Mouse (Mus musculus): ENCODE results near the gene Zfyve27. TPM values are rescaled to one million over a fixed set of nuclear protein-coding genes. Genes with fewer than 3 reads are reported as not detected.

Gene Zfyve27
- polyA plus RNA-seq, 1 experiment from 2014 or later: 22.4 TPM

DNA sequence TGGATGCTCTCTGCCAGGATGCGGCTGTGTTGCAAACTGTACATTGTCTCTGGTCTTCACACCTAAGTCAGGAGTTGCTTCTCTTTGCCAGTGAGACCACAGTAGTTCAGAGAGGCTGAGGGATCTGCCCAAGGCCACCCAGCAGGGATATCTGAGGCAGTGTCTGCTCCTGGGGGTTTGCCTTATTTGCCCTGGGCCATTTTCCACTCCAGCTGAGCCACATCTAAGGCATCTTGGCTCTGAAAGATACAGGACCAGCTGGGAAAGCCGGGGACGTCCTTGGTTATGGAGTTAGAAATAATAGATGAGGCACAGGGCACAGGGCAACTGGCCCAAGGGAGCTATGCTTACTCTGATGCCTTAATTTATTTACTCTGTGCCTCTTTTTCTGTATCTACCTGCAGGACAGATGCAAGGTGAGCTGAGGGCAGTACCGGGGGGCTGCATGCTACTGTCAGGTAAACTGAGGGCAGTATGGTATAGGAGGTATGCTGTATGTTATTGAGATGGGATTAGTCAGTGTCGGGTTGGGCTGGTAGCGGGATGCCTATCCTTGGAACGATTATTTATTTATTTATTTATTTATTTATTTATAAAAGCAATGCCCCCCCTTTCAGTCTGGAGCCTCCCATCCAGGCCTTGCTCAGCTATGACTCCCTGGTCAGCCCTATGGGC lies 53.1 kb downstream of the Zfyve27 start:
- Histone ChIP-seq H3K4me3 (ENCODE audit: low read depth, low read length) (no peak overlapping the region), H3K27ac (ENCODE audit: low read depth, low read length) (no peak overlapping the region), H3K36me3 (ENCODE audit: control insufficient read depth, insufficient read depth, low read length) (no peaks in the 10 kb centered on the region), H3K4me2 (ENCODE audit: low read depth, low read length, severe bottlenecking) (no peak overlapping the region), H3K9ac (ENCODE audit: low read length) (no peak overlapping the region), H3K27me3 (ENCODE audit: control insufficient read depth, insufficient read depth, low read length) (no peaks in the 10 kb centered on the region), H3K9me3 (ENCODE audit: control insufficient read depth, low read length) (no peaks in the 10 kb centered on the region; the same call in 1 of the 2 replicates), H3K4me1 (replicated peaks; ENCODE audit: control insufficient read depth, insufficient read depth, low read length) (no peaks in the 10 kb centered on the region)
- DNase-seq (ENCODE audit: low spot score) (no peak), ATAC-seq (replicated peaks; ENCODE audit: low FRiP score) (no peak)
- 76% methylated on average over 7 of the region's 7 CpGs for WGBS

DNA sequence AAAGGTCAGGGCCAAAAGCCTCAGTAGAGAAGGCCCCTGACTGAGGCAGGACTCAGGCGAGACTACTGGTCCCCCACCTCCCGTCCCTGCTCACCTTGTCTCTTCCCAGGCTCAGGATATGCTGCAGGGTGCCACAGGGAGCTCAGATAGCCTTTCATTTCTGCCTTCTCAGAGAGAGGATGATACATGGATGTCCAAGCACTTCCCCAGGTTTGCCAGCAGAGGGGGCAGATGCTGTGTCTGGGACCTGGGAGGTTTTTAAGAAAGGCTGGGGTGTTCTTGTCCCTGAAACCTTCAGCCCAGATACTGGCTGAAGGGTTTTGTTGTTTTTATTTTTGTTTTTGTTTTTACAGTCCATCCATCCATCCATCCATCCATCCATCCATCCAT lies 53.6 kb downstream of the Zfyve27 start:
- Histone ChIP-seq H3K4me1 (replicated peaks; ENCODE audit: control insufficient read depth, insufficient read depth, low read length) (no peaks in the 10 kb centered on the region), H3K4me3 (ENCODE audit: low read depth, low read length) (no peak overlapping the region), H3K27ac (ENCODE audit: low read depth, low read length) (no peak overlapping the region), H3K9me3 (ENCODE audit: control insufficient read depth, low read length) (no peaks in the 10 kb centered on the region; the same call in 1 of the 2 replicates), H3K9ac (ENCODE audit: low read length) (no peak overlapping the region), H3K4me2 (ENCODE audit: low read depth, low read length, severe bottlenecking) (no peak overlapping the region), H3K36me3 (ENCODE audit: control insufficient read depth, insufficient read depth, low read length) (no peaks in the 10 kb centered on the region), H3K27me3 (ENCODE audit: control insufficient read depth, insufficient read depth, low read length) (no peaks in the 10 kb centered on the region)
- 11% methylated on average over 2 of the region's 2 CpGs for WGBS
- DNase-seq (ENCODE audit: low spot score): peak; percentile 60
- ATAC-seq (replicated peaks; ENCODE audit: low FRiP score): no peak

DNA sequence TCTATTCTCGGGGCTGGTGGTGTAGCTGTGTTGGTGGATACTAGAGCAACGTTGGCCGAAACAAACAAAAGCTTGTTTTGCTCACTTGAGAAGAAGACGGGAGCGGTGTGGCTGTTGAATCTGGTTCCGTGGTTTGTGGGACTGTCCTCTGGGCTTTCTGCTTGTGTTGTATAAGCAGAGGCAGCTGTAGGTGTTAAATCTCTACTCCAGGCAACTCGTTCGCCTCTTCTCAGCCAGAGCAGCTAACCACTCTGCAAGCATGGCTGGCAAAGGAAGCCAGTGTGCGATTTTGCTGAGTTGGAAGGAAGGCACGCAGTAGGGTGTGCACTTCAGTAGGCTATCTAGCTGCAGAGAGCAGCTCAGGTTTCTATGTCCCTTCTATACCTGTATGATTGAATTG lies 62.7 kb downstream of the Zfyve27 start:
- Histone ChIP-seq H3K4me3 (ENCODE audit: low read depth, low read length) (no peak overlapping the region), H3K36me3 (ENCODE audit: control insufficient read depth, insufficient read depth, low read length) (no peaks in the 10 kb centered on the region), H3K4me1 (replicated peaks; ENCODE audit: control insufficient read depth, insufficient read depth, low read length) (no peaks in the 10 kb centered on the region), H3K27ac (ENCODE audit: low read depth, low read length) (no peak overlapping the region), H3K27me3 (ENCODE audit: control insufficient read depth, insufficient read depth, low read length) (no peaks in the 10 kb centered on the region), H3K9ac (ENCODE audit: low read length) (no peak overlapping the region), H3K9me3 (ENCODE audit: control insufficient read depth, low read length) (no peaks in the 10 kb centered on the region), H3K4me2 (ENCODE audit: low read depth, low read length, severe bottlenecking) (no peak overlapping the region)
- WGBS: 87% methylated on average over 10 of the region's 10 CpGs
- ATAC-seq (replicated peaks; ENCODE audit: low FRiP score) (no peak), DNase-seq (ENCODE audit: low spot score) (no peak)

DNA sequence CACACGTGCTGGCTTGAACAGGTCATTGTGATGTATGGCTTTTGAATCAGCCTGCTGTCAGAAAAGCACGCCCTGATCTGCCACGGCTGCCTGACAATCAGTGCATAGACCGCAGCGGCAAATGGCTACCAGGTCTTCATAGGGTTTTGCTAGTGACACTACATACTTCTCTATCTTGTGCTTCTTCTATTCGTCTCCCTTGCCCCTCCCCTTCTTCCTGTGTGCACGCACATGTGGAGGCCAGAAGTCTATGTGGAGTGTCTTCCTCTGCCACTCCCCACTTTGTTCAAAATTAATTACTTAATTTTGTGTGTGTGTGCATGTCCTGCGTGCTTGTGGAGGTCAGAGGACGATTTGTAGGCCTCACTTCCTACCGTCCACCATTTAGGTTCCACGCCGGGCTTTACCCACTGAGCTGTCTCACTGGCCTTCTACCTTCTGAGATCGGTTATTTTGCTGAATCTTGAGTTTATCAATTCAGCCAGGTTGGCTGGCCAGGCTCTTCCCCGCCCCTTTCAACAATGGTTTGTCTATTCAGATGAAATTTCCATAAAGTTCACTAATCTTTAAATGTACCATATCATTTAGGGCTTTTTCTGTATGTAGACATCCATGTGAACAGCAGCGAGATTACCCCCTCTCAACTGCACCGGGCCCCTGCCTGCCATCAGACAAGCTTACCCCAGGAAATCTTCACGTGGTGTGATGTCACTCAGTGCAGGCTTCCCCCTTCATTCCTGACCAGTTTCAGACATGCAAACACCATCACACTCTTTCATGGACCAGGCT lies 65.9 kb downstream of the Zfyve27 start:
- no peak for ATAC-seq (replicated peaks; ENCODE audit: low FRiP score)

DNA sequence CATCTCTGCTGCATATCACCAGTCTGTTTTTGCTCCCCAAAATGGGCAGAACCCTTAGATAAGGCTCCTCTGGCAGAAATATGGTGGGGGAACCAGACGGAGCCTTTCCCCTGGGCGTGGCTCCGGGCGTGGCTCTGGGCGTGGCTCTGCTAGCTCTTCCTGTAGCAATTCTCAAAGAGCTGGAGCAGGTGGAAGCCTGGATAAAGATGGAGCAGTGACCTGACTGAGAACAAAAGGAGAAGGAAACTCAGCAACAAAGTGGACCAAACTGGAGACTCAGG lies 66.5 kb downstream of the Zfyve27 start:
- no peaks in the 10 kb centered on the region for H3K9me3 ChIP-seq (ENCODE audit: control insufficient read depth, low read length)
- H3K36me3 ChIP-seq (ENCODE audit: control insufficient read depth, insufficient read depth, low read length): no peaks in the 10 kb centered on the region
- no peak overlapping the region for H3K27ac ChIP-seq (ENCODE audit: low read depth, low read length)
- no peaks in the 10 kb centered on the region for H3K27me3 ChIP-seq (ENCODE audit: control insufficient read depth, insufficient read depth, low read length)
- H3K4me1 ChIP-seq (replicated peaks; ENCODE audit: control insufficient read depth, insufficient read depth, low read length): no peaks in the 10 kb centered on the region
- H3K9ac ChIP-seq (ENCODE audit: low read length): no peak overlapping the region
- 65% methylated on average over 5 of the region's 5 CpGs for WGBS
- H3K4me3 ChIP-seq (ENCODE audit: low read depth, low read length): no peak overlapping the region
- no peak for DNase-seq (ENCODE audit: low spot score)
- H3K4me2 ChIP-seq (ENCODE audit: low read depth, low read length, severe bottlenecking): no peak overlapping the region
- ATAC-seq (replicated peaks; ENCODE audit: low FRiP score): no peak

More for the DNA sequence above, 65.9 kb downstream of the Zfyve27 start:
- Histone ChIP-seq H3K4me1 (replicated peaks; ENCODE audit: control insufficient read depth, insufficient read depth, low read length) (no peaks in the 10 kb centered on the region), H3K36me3 (ENCODE audit: control insufficient read depth, insufficient read depth, low read length) (no peaks in the 10 kb centered on the region), H3K9me3 (ENCODE audit: control insufficient read depth, low read length) (no peaks in the 10 kb centered on the region), H3K27me3 (ENCODE audit: control insufficient read depth, insufficient read depth, low read length) (no peaks in the 10 kb centered on the region), H3K27ac (ENCODE audit: low read depth, low read length) (no peak overlapping the region), H3K4me3 (ENCODE audit: low read depth, low read length) (no peak overlapping the region), H3K9ac (ENCODE audit: low read length) (no peak overlapping the region), H3K4me2 (ENCODE audit: low read depth, low read length, severe bottlenecking) (no peak overlapping the region)
- WGBS: 85% methylated on average over 17 of the region's 17 CpGs
- no peak for DNase-seq (ENCODE audit: low spot score)

DNA sequence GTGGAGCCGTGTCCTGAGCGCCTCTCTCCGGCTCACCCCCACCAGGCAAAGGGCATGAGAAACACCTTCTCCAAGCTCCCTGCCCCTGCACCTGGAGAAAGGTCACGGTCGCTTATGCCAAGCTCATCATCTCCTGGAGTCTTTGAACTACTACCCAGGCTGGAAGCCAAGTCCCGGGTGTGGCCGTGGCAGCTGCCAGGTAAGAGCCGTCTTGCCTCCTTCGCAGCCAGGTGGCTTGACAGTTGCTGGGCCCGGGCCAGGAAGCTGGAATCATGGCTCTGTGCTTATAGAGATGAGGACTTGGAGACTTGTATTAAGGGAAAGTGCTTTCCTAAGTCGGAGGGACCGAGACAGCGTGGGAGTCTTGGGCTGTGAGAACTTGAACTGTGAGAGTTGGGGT lies 67.2 kb downstream of the Zfyve27 start:
- H3K27me3 ChIP-seq (ENCODE audit: control insufficient read depth, insufficient read depth, low read length): no peaks in the 10 kb centered on the region
- ATAC-seq (replicated peaks; ENCODE audit: low FRiP score): no peak
- H3K4me2 ChIP-seq (ENCODE audit: low read depth, low read length, severe bottlenecking): no peak overlapping the region
- 92% methylated on average over 13 of the region's 13 CpGs for WGBS
- DNase-seq (ENCODE audit: low spot score): no peak
- H3K27ac ChIP-seq (ENCODE audit: low read depth, low read length): no peak overlapping the region
- no peaks in the 10 kb centered on the region for H3K4me1 ChIP-seq (replicated peaks; ENCODE audit: control insufficient read depth, insufficient read depth, low read length)
- H3K4me3 ChIP-seq (ENCODE audit: low read depth, low read length): no peak overlapping the region
- no peak overlapping the region for H3K9ac ChIP-seq (ENCODE audit: low read length)
- H3K36me3 ChIP-seq (ENCODE audit: control insufficient read depth, insufficient read depth, low read length): no peaks in the 10 kb centered on the region
- no peaks in the 10 kb centered on the region for H3K9me3 ChIP-seq (ENCODE audit: control insufficient read depth, low read length)

DNA sequence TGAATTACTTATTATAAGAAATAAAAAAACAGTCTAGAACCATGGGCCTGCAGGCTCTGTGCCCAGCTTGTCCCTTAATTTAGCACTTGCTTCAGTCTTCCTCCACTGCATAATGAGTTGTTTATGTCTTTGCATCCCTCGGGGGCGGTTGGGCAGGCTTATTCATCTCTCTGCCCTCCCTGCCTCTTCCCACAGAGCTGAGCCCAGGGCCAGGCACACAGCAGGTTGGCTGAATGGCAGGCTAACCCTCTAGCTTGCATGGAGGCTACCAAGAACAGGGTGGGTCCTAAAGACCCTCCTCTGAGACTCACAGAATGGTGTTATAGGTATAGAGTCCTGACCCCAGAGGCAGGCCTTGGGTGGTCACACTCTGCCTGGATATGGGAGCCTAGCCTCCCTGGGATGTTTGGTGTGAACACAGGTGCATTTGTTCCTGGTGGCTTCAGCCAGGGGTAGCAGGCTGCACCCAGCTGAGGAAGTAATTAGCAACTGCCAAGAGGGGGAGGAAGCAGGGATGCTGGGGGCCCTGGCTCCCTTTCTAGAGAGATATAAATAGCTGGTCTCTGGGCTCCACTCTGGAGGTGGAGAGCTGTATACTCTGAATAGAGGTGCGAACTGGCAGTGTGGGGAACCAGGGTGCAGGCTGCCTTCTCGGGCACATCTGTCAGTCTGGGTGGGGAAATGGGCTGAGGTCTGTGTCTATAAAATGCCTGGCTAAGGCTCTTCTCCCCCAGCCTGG lies 74.0 kb downstream of the Zfyve27 start:
- Histone ChIP-seq H3K4me3 (ENCODE audit: low read depth, low read length) (no peak overlapping the region), H3K9ac (ENCODE audit: low read length) (no peak overlapping the region), H3K4me1 (replicated peaks; ENCODE audit: control insufficient read depth, insufficient read depth, low read length) (no peaks in the 10 kb centered on the region), H3K36me3 (ENCODE audit: control insufficient read depth, insufficient read depth, low read length) (no peaks in the 10 kb centered on the region), H3K9me3 (ENCODE audit: control insufficient read depth, low read length) (no peaks in the 10 kb centered on the region), H3K27me3 (ENCODE audit: control insufficient read depth, insufficient read depth, low read length) (no peaks in the 10 kb centered on the region), H3K27ac (ENCODE audit: low read depth, low read length) (peak overlapping the region; percentile 50), H3K4me2 (ENCODE audit: low read depth, low read length, severe bottlenecking) (no peak overlapping the region)
- DNase-seq (ENCODE audit: low spot score): peak; percentile 58
- WGBS: 21% methylated on average over 4 of the region's 4 CpGs
- ATAC-seq (replicated peaks; ENCODE audit: low FRiP score): no peak

DNA sequence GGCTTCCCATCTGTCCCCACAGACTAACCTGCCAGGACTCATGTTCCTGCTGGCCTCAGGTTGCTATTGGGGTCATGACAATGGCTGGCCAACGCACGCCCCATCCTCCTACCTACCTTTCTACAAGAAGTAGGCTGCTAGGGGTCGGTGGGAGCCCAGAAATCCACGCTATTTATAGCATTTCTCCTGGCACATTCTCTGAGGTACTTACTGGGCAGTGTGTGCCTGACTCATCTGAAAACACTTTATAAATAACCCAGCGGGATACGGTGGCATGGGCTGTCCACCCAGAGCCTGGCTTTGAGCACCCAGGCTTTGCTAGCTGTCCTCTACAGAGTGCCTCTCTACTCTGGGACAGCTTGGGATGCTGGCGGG lies 74.6 kb downstream of the Zfyve27 start:
- no peaks in the 10 kb centered on the region for H3K9me3 ChIP-seq (ENCODE audit: control insufficient read depth, low read length)
- DNase-seq (ENCODE audit: low spot score): no peak
- H3K27me3 ChIP-seq (ENCODE audit: control insufficient read depth, insufficient read depth, low read length): no peaks in the 10 kb centered on the region
- WGBS: 74% methylated on average over 7 of the region's 7 CpGs
- H3K27ac ChIP-seq (ENCODE audit: low read depth, low read length): no peak overlapping the region
- no peak overlapping the region for H3K4me2 ChIP-seq (ENCODE audit: low read depth, low read length, severe bottlenecking)
- no peak overlapping the region for H3K4me3 ChIP-seq (ENCODE audit: low read depth, low read length)
- no peaks in the 10 kb centered on the region for H3K4me1 ChIP-seq (replicated peaks; ENCODE audit: control insufficient read depth, insufficient read depth, low read length)
- no peaks in the 10 kb centered on the region for H3K36me3 ChIP-seq (ENCODE audit: control insufficient read depth, insufficient read depth, low read length)
- ATAC-seq (replicated peaks; ENCODE audit: low FRiP score): no peak
- H3K9ac ChIP-seq (ENCODE audit: low read length): no peak overlapping the region

Data from forebrain, embryonic 11.5 days (tissue).